Mouse (Mus musculus) forebrain, embryonic 16.5 days (tissue): ENCODE measurements around the gene Gnptab. TPM values are rescaled to one million over a fixed set of nuclear protein-coding genes. Genes with fewer than 3 reads are reported as not detected.

ENCODE experiments used
- ATAC-seq: fragments of 200-750 bp; cut with Nextera tagmentation; 2 replicates; pipeline ENCODE4 v1.8.0; 2017; ENCODE audit warnings: mild to moderate bottlenecking, moderate library complexity
- H3K27ac ChIP-seq: fragments of 300-500 bp; sonication (generic); 2 replicates; pipeline ENCODE4 v1.5.1; 2014; ENCODE audit warnings: low read length, control low read depth
- H3K27me3 ChIP-seq: fragments of 300-500 bp; sonication (generic); replicated peaks from 2 replicates; pipeline ENCODE4 v1.6.1; 2014; ENCODE audit warnings: low read length; ENCODE audit not compliant: control insufficient read depth, insufficient read depth
- H3K36me3 ChIP-seq: fragments of 300-500 bp; sonication (generic); 2 replicates; pipeline ENCODE4 v1.6.1; 2014; ENCODE audit not compliant: control insufficient read depth, insufficient read depth
- H3K4me1 ChIP-seq: fragments of 300-500 bp; sonication (generic); replicated peaks from 2 replicates; pipeline ENCODE4 v1.6.1; 2014; ENCODE audit warnings: low read length; ENCODE audit not compliant: control insufficient read depth, insufficient read depth
- H3K4me2 ChIP-seq: fragments of 300-500 bp; sonication (generic); 2 replicates; pipeline ENCODE4 v1.6.1; 2014; ENCODE audit warnings: mild to moderate bottlenecking, low read length, control low read depth
- H3K4me3 ChIP-seq: fragments of 300-500 bp; sonication (generic); replicated peaks from 2 replicates; pipeline ENCODE4 v1.5.1; 2014; ENCODE audit warnings: mild to moderate bottlenecking, low read length, control low read depth
- H3K9ac ChIP-seq: fragments of 300-500 bp; sonication (generic); replicated peaks from 2 replicates; pipeline ENCODE4 v1.6.1; 2014; ENCODE audit warnings: low read depth, low read length, control low read depth
- H3K9me3 ChIP-seq: fragments of 300-500 bp; sonication (generic); 2 replicates; pipeline ENCODE4 v1.6.1; 2016; ENCODE audit warnings: low read length; ENCODE audit not compliant: control insufficient read depth
- WGBS: fragments of 180-500 bp; shearing (Covaris S2); extraction: QIAGEN DNeasy Blood & Tissue Kit; methylation state at CpG from one replicate; pipeline ENCODE4 v1.1.7; 2014; 5-methylcytosine and 5-hydroxymethylcytosine counted together
- polyA plus RNA-seq: library from polyadenylated mRNA; unstranded; fragments of >200 nt; fragmentation: Nextera tagmentation; extraction: Ambion mirVana; gene quantifications from 2 replicates; pipeline ENCODE4 v1.2.1, GENCODE M21; 2015

Gnptab gene
- polyA plus RNA-seq, 1 experiment from 2014 or later, result 18.4 TPM

DNA sequence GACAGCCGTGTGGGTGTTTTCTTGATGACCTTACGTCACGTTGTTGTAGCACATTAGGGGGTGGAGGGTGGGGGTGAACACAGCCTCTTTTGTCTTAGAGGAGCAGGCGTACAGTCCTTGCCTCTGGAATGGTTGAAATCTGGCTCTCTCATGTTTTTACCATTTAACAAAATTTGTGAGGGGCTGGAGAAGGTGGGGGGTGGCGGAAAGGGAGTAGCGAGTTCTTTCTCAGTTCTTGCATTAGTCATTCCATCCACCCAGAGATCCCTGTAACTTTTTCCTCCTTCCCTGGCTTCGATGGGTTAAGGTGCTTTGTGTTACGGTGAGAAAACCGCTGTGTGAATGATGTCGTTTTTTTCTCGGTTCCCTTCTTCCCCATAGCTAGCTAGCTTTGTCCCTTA is 41.2 kb downstream of the Gnptab start:
- no peak for ATAC-seq
- no peak overlapping the region for H3K4me2 ChIP-seq
- 75% methylated on average over 11 of the region's 11 CpGs for WGBS

DNA sequence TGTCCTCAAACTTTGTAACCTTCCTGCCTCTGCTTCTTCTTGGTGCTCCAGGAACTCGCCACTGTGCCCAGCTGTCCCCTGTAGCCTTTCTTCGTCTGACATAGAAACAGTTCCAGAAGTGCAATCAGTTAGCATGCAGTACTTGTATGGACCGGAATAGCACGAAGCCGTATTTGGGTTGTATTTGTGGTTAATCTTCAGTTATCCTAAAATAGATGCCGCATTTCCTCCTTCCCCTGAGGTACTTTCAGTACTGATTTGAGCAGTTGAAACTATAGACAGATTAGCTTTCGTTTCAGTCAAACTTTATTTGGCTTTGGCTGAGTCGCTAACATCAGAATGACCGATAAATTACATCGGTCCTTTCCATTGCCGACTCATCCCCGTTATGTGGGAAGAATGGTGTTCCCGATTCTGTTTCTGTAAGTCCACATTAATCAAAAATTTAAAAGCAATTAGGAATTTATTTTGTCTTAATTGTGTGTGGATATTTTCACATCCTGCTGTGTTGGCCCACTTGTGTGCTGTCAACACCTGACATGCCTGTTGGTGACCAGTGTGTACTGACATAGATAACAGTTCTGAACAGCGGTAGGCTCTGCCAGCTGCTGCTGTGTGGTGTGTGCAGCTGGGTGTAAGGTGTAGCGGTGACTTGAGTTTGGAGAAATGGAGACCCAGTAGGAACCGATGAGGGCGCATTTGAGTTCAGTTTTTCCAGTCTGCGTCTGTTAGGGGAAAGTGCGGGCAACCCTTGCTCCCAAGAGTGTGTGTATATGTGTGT is 41.9 kb downstream of the Gnptab start:
- Histone ChIP-seq H3K9ac (no peak overlapping the region), H3K4me1 (no peaks in the 10 kb centered on the region), H3K27ac (no peak overlapping the region), H3K27me3 (no peaks in the 10 kb centered on the region), H3K9me3 (no peaks in the 10 kb centered on the region), H3K36me3 (0 out of 2 replicates have a peak, but pooled peaks cover 3% of the 10 kb centered on the region), H3K4me3 (no peak overlapping the region), H3K4me2 (no peak overlapping the region)
- 95% methylated on average over 19 of the region's 19 CpGs for WGBS
- no peak for ATAC-seq

More for the DNA sequence above, 41.2 kb downstream of the Gnptab start:
- H3K9me3 ChIP-seq, result no peaks in the 10 kb centered on the region
- no peak overlapping the region for H3K27ac ChIP-seq
- no peaks in the 10 kb centered on the region for H3K4me1 ChIP-seq
- peaks cover 5% of the 10 kb centered on the region; the same call in 1 of the 2 replicates for H3K36me3 ChIP-seq
- no peaks in the 10 kb centered on the region for H3K27me3 ChIP-seq
- H3K9ac ChIP-seq, result no peak overlapping the region
- H3K4me3 ChIP-seq, result no peak overlapping the region

DNA sequence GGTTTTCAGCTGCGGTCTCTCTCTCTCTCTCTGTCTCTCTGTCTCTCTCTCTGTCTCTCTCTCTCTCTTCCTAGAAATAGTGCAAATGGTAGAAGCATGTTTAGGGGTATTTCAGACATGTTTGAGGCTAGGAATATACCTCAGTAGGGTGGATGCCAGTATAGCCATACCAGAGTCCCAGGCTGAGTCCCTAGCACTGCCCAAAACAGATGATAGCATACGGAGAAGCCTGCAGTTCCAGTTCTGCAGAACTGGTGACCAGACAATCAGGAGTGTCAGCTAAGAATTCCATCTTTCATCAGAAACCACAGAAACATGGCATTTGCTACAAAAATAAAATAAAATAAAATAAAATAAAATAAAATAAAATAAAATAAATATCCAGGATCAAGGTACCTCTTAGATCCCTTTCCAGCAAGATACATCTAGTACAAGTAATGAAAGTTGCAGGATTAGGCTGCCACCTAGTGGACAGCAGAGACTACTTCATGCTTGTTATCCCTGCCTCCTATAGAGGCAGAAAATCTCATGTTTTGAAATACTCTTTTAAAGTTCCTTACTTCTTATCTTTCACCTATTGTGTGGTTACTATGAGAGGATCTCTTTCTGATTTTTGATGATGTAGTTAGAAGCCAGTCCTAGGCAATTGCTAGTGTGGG is 47.4 kb downstream of the Gnptab start:
- H3K9me3 ChIP-seq, result no peaks in the 10 kb centered on the region
- no peaks in the 10 kb centered on the region for H3K4me1 ChIP-seq
- no peaks in the 10 kb centered on the region for H3K27me3 ChIP-seq
- no peak overlapping the region for H3K4me3 ChIP-seq
- H3K9ac ChIP-seq, result no peak overlapping the region
- peak; percentile 93 for ATAC-seq
- H3K36me3 ChIP-seq, result peaks cover 4% of the 10 kb centered on the region
- H3K4me2 ChIP-seq, result no peak overlapping the region
- WGBS, result 98% methylated on average over 2 of the region's 2 CpGs
- no peak overlapping the region for H3K27ac ChIP-seq

DNA sequence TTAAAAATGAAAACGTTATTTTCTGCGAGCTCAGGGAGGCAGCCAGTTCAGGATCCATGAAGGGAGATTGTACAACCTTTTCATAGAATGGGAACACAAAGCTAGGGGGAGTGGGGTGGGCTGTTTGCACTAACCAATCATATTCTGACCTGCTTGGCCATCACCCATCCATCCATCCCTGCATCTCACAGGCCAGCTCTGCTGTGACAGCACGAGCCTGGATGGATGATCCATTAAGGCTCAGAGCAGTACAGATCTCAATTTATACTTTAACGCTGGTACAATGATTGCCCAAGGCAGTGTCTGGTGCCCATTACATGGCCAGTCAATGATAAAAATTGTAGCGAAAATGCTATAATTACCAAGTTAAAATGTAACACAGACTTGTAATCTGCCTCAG is 48.0 kb downstream of the Gnptab start:
- H3K4me1 ChIP-seq, result no peaks in the 10 kb centered on the region
- H3K27ac ChIP-seq, result no peak overlapping the region
- H3K4me2 ChIP-seq, result no peak overlapping the region
- no peaks in the 10 kb centered on the region for H3K27me3 ChIP-seq
- H3K4me3 ChIP-seq, result no peak overlapping the region
- peaks cover 4% of the 10 kb centered on the region for H3K36me3 ChIP-seq
- ATAC-seq, result no peak
- no peak overlapping the region for H3K9ac ChIP-seq
- WGBS, result 56% methylated on average over 5 of the region's 5 CpGs
- no peaks in the 10 kb centered on the region for H3K9me3 ChIP-seq

DNA sequence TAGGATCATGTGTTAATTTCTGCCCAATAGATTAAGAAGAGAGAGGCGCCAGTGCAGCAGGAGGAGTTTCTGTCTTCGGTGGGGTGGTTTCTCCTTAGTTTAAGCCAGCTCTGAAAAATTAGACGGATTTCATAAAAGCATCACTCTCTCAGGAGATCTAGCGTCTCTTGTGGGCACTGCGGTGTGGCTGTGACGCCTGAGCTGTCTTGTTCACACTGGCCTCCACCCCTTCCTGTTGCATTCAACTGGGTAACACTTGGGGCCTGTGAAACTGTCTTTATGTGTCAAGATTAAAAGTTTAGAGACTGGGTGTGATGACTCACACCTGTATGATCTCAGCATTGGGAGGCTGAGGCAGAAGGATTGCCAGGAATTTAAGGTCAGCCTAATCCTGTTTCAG is 49.1 kb downstream of the Gnptab start:
- no peak overlapping the region for H3K27ac ChIP-seq
- no peak overlapping the region for H3K9ac ChIP-seq
- H3K9me3 ChIP-seq, result no peaks in the 10 kb centered on the region
- no peak overlapping the region for H3K4me3 ChIP-seq
- no peak overlapping the region for H3K4me2 ChIP-seq
- H3K27me3 ChIP-seq, result no peaks in the 10 kb centered on the region
- ATAC-seq, result no peak
- WGBS, result 91% methylated on average over 6 of the region's 6 CpGs
- no peaks in the 10 kb centered on the region for H3K4me1 ChIP-seq
- peaks cover 6% of the 10 kb centered on the region for H3K36me3 ChIP-seq

DNA sequence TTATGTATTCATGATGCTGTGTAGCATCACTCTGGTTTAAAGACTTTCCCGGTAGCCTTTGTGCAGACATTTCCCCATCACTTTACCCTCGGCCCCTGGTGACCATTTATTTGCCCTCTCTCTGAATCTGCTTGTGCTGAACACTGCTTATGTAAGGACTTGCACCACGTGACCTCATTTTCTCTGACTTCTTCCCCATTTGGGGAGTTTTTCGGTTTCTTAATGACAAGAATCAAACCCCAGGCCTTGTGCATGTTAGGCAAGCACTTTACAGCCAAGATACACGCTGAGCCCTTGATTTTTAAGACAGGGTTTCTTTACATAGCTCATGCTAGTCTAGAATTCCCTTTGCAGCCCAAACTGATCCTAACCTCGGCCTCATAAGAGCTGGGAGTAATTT is 62.3 kb downstream of the Gnptab start:
- H3K4me3 ChIP-seq, result no peak overlapping the region
- H3K27ac ChIP-seq, result no peak overlapping the region
- H3K4me2 ChIP-seq, result no peak overlapping the region
- H3K27me3 ChIP-seq, result no peaks in the 10 kb centered on the region
- H3K9ac ChIP-seq, result no peak overlapping the region
- WGBS, result 87% methylated on average over 6 of the region's 6 CpGs
- H3K4me1 ChIP-seq, result no peaks in the 10 kb centered on the region
- H3K9me3 ChIP-seq, result 0 out of 2 replicates have a peak, but pooled peaks cover 2% of the 10 kb centered on the region
- ATAC-seq, result no peak
- peaks cover 9% of the 10 kb centered on the region for H3K36me3 ChIP-seq

DNA sequence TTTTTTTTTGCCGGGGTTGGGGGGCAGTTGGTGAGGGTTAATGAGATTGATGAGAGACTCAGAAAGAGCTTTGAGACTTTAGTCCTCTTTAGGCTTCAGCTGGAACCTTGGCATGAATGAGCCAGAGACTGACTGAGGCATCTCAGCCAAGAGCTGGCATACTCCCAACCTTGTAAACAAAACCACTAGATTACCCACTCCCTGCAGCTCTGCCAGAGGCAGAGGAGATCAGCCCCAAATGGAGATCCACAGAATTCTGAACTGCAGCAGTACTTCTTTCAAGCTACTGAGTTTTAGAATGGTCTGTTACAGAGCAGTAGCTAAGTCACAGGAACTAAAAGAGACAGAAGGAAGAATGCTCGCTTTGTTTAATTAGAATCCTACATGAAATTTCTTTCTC is 72.3 kb downstream of the Gnptab start:
- peak; percentile 87 for ATAC-seq
- no peak overlapping the region for H3K4me3 ChIP-seq
- H3K27ac ChIP-seq, result no peak overlapping the region
- no peaks in the 10 kb centered on the region for H3K36me3 ChIP-seq
- WGBS, result 48% methylated on average over 2 of the region's 2 CpGs
- H3K9ac ChIP-seq, result no peak overlapping the region
- peaks cover 6% of the 10 kb centered on the region; the same call in 1 of the 2 replicates for H3K4me1 ChIP-seq
- H3K4me2 ChIP-seq, result no peak overlapping the region
- H3K27me3 ChIP-seq, result no peaks in the 10 kb centered on the region
- H3K9me3 ChIP-seq, result no peaks in the 10 kb centered on the region

DNA sequence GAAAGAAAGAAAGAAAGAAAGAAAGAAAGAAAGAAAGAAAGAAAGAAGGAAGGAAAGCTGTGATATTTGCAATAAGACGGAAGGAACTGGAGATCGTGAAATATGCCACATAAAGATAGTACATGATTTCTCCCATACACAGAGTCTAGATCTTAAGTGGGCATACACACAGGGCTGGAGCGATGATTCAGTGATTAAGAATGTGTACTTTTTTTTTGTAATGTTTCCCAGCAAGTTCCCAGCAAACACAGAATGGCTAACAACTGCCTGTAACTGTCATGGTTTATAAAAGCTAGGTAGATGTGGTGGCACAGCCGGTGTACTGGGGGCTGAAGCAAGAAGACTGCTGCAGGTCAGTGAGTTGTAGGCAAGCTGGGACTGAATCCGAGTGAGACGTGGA is 73.1 kb downstream of the Gnptab start:
- 68% methylated on average over 6 of the region's 6 CpGs for WGBS
- Histone ChIP-seq H3K27me3 (no peaks in the 10 kb centered on the region), H3K27ac (no peak overlapping the region), H3K4me3 (no peak overlapping the region), H3K9ac (no peak overlapping the region), H3K4me2 (no peak overlapping the region), H3K4me1 (peaks cover 6% of the 10 kb centered on the region; the same call in 1 of the 2 replicates), H3K9me3 (no peaks in the 10 kb centered on the region), H3K36me3 (no peaks in the 10 kb centered on the region)
- ATAC-seq, result no peak

DNA sequence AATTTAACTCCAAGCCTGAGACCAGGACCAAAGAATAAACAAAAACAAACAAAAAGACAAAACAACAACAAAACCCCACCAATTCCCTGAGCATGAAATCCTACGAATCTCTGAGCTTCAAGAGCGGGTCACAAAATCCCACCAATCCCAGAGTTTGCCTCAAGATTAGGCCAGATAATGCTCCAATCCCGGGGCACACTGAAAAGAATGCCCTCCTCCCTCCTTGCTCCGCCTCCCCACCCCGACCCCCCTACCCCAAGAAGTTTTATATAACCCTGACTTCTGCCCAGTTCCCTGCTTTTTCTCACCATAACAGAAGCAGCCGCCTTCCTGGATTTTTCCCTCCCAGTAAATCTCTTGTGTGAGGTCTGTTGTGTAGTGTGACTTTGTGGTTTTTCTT is 78.9 kb downstream of the Gnptab start:
- no peak overlapping the region for H3K4me3 ChIP-seq
- WGBS, result 45% methylated on average over 6 of the region's 6 CpGs
- no peaks in the 10 kb centered on the region for H3K9me3 ChIP-seq
- no peak for ATAC-seq
- no peaks in the 10 kb centered on the region for H3K4me1 ChIP-seq
- H3K27me3 ChIP-seq, result no peaks in the 10 kb centered on the region
- no peak overlapping the region for H3K4me2 ChIP-seq
- H3K9ac ChIP-seq, result no peak overlapping the region
- no peak overlapping the region for H3K27ac ChIP-seq
- no peaks in the 10 kb centered on the region for H3K36me3 ChIP-seq
